Mouse (Mus musculus) heart, postnatal 0 days (tissue): ENCODE results near the gene Cyba. TPM values are rescaled to one million over a fixed set of nuclear protein-coding genes. Genes with fewer than 3 reads are reported as not detected.

Source experiments
- ATAC-seq: fragments of 200-750 bp; cut with Nextera tagmentation; 2 replicates; pipeline ENCODE4 v1.8.0; 2017; ENCODE audit warnings: low read depth, moderate number of reproducible peaks, moderate library complexity; ENCODE audit not compliant: insufficient read depth
- DNase-seq: peaks from one replicate; pipeline ENCODE4 v3.0.0-alpha.2; 2016; ENCODE audit warnings: low spot score
- H3K27ac ChIP-seq: fragments of 300-500 bp; sonication (generic); 2 replicates; pipeline ENCODE4 v1.5.1; 2014; ENCODE audit warnings: low read depth, mild to moderate bottlenecking
- H3K27me3 ChIP-seq: fragments of 300-500 bp; sonication (generic); 2 replicates; pipeline ENCODE4 v1.6.1; 2014; ENCODE audit warnings: low read length, mixed read lengths; ENCODE audit not compliant: control insufficient read depth, insufficient read depth
- H3K36me3 ChIP-seq: fragments of 300-500 bp; sonication (generic); replicated peaks from 2 replicates; pipeline ENCODE4 v1.6.1; 2014; ENCODE audit warnings: low read length, mixed read lengths; ENCODE audit not compliant: control insufficient read depth, insufficient read depth
- H3K4me1 ChIP-seq: fragments of 300-500 bp; sonication (generic); 2 replicates; pipeline ENCODE4 v1.6.1; 2014; ENCODE audit warnings: antibody characterized with exemption; ENCODE audit not compliant: control insufficient read depth, insufficient read depth
- H3K4me2 ChIP-seq: fragments of 300-500 bp; sonication (generic); 2 replicates; pipeline ENCODE4 v1.6.1; 2014; ENCODE audit warnings: low read depth, mild to moderate bottlenecking, low read length, moderate library complexity
- H3K4me3 ChIP-seq: fragments of 300-500 bp; sonication (generic); 2 replicates; pipeline ENCODE4 v1.5.1; 2014; ENCODE audit warnings: low read depth, low read length
- H3K9ac ChIP-seq: fragments of 300-500 bp; sonication (generic); replicated peaks from 2 replicates; pipeline ENCODE4 v1.6.1; 2014; ENCODE audit warnings: low read depth, low read length, mixed read lengths
- H3K9me3 ChIP-seq: fragments of 300-500 bp; sonication (generic); replicated peaks from 2 replicates; pipeline ENCODE4 v1.6.1; 2016; ENCODE audit warnings: low read length; ENCODE audit not compliant: control insufficient read depth
- CTCF ChIP-seq: IDR thresholded peaks from 2 replicates; pipeline ENCODE4 v1.5.1; 2016; ENCODE audit warnings: antibody characterized with exemption, control low read depth, low read depth
- EP300 ChIP-seq: IDR thresholded peaks from 2 replicates; pipeline ENCODE4 v1.6.1; 2016; ENCODE audit warnings: antibody characterized with exemption, low read depth
- WGBS: fragments of 180-500 bp; shearing (Covaris S2); extraction: QIAGEN DNeasy Blood & Tissue Kit; methylation state at CpG from one replicate; pipeline ENCODE4 v1.1.7; 2014; 5-methylcytosine and 5-hydroxymethylcytosine counted together
- polyA plus RNA-seq: library from polyadenylated mRNA; unstranded; fragments of >200 nt; fragmentation: Nextera tagmentation; extraction: Ambion mirVana; gene quantifications from 2 replicates; pipeline ENCODE4 v1.2.1, GENCODE M21; 2015
- total RNA-seq: library from RNA; depleted of rRNA; stranded (reverse); fragments of >200 nt; gene quantifications from 2 replicates; pipeline ENCODE4 v1.2.3, GENCODE M21; 2014; ENCODE audit warnings: low replicate concordance

The Cyba gene
- total and polyA plus RNA-seq, 2 experiments from 2014 or later: 159 to 162 TPM

DNA sequence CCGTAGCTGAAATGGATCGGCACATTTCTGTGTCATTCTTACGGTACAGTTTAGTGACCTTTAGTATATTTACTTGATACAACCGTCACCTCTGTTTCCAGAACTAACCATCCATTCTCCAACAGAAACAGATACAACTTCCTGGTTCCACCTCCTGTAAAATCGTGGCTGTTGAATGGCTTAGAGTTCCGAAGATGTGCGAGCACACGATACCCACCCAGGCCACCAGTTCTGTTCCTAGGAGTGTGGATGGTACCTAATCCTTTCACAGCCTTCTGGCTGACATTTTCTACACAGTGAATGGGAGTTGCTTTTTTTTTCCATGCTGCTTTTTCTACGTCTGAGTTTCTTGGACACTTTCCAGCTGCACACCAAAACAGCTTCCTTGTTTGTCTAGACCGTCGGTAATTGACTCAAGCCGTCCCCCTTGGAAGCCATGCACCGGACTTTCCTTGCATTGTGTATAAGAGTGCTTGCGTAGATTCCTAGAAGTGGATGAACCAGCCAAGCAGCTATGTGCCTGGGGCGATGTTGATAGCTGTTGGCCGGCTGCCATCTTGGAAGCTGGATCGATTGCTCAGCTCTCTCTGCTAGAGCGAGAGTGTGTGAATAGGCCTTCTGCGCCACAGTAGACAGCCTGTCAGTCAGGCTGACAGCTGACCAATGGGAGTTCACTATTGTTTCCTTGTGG, 11.5 kb upstream of the Cyba start:
- Histone ChIP-seq H3K27ac (peak overlapping the region; percentile 89), H3K27me3 (no peaks in the 10 kb centered on the region), H3K36me3 (no peaks in the 10 kb centered on the region), H3K4me3 (peak overlapping the region; percentile 61), H3K9me3 (no peaks in the 10 kb centered on the region), H3K9ac (peak overlapping the region; percentile 58), H3K4me1 (peaks cover 7% of the 10 kb centered on the region), H3K4me2 (peak overlapping the region; percentile 91)
- WGBS: 2% methylated on average over 19 of the region's 19 CpGs
- DNase-seq (peak; percentile 84), ATAC-seq (peak; percentile 45)
- TF ChIP-seq CTCF (no peak), EP300 (no peak)

DNA sequence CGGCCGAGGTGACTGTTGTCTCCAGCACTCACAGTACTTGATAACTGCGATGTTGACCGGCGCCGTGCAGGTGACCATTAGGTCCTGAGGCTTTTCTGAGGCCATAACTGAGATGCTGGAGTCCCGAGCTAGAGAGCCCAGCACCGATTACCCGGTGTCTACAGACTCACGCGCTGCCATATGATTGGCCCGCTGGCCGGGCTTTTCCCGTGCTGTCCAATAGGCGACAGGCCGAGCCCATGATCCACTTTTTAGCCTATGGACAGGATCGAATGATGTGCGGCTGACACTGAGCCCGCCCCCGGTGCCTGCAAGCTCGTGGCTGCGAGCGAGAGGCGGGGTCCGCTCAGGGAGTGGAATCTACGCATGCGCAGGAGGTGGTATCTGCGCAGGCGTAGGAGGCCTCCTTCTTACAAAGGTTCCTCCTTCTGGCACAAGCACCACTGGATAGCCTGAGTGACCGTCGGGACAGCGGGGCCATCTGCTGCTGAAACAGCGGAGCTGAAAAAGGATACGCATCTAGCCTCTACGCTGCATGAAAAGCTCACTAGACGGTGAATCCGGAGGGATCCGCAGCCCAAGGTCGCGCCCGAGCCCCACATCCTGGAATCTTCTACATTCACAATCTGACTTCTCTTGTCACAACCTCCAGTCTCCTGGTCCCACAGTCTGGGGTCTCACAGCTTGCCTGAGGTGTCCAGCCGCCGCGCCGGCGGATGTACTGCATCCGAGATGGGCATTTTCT, 10.7 kb upstream of the Cyba start, which contains the start of gene Mvd:
Gene Mvd, minus strand, starts transcription at position 161 of the 745 bp plus-strand sequence.
- peak within 1 kb of the TSS; percentile 91 for H3K4me2 ChIP-seq
- no peaks in the 10 kb centered on the region; the same call in 1 of the 2 replicates for H3K36me3 ChIP-seq
- peaks cover 7% of the 10 kb centered on the region for H3K4me1 ChIP-seq
- H3K4me3 ChIP-seq: peak within 1 kb of the TSS; percentile 61
- H3K27me3 ChIP-seq: no peaks in the 10 kb centered on the region
- H3K27ac ChIP-seq: peak within 1 kb of the TSS; percentile 89
- no peaks in the 10 kb centered on the region for H3K9me3 ChIP-seq
- DNase-seq (peak; percentile 99), ATAC-seq (peak; percentile 95)
- WGBS: 0% methylated on average over 47 of the region's 47 CpGs
- TF ChIP-seq EP300: 0 out of 2 replicates have a peak, but pooled peaks have one; percentile 43
- peak; percentile 52 for TF ChIP-seq CTCF
- peak within 1 kb of the TSS; percentile 65 for H3K9ac ChIP-seq

DNA sequence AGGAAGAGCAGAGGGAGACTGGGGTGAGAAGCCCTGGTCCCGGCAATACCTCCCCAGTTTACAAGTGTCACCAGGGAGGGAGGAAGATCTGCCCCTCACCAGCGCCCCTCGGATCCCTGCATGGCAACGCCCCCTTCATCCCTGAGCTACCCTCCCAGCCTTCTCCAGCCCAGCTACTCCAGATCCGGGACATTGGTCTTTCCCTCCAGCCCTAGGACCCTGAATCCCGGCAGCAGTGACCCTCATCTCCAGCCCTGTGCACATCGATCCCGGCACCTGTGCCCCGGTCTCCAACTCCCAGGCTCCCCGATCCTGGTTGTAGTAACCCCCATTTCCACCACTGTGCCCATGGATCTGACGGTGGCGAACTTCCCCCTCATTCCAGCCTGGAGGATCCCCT, 10.1 kb upstream of the Cyba start:
- H3K27me3 ChIP-seq: no peaks in the 10 kb centered on the region
- H3K27ac ChIP-seq: peak overlapping the region; percentile 16; the same call in 1 of the 2 replicates
- peak overlapping the region; percentile 61 for H3K4me3 ChIP-seq
- no peak for TF ChIP-seq CTCF
- TF ChIP-seq EP300: no peak
- WGBS: 0% methylated on average over 12 of the region's 12 CpGs
- H3K9me3 ChIP-seq: no peaks in the 10 kb centered on the region
- no peaks in the 10 kb centered on the region; the same call in 1 of the 2 replicates for H3K36me3 ChIP-seq
- DNase-seq (no peak), ATAC-seq (no peak)
- peak overlapping the region; percentile 91 for H3K4me2 ChIP-seq
- H3K4me1 ChIP-seq: peaks cover 7% of the 10 kb centered on the region
- H3K9ac ChIP-seq: peak overlapping the region; percentile 65

DNA sequence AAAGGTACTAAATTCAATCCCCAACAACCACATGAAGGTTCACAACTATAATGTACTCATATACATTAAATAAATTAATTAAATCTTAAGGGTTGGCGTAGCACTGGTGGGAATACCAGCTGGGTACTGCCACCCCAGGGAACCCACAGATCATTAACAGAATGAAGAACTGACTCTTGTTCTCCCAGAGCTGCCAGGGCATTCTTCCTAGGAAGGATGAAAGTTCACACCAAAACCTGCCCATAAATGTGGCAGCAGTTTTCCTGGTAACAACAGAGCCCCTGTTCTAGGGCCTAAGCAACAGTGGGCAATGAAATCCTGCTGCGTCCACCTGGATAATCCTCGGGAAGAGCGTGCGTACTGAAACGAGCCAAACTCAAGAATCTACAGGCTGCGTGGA, 9.6 kb upstream of the Cyba start:
- no peaks in the 10 kb centered on the region for H3K27me3 ChIP-seq
- WGBS: 25% methylated on average over 7 of the region's 7 CpGs
- H3K9ac ChIP-seq: peak overlapping the region; percentile 65
- H3K36me3 ChIP-seq: no peaks in the 10 kb centered on the region; the same call in 1 of the 2 replicates
- DNase-seq (no peak), ATAC-seq (no peak)
- TF ChIP-seq CTCF: no peak
- no peak for TF ChIP-seq EP300
- peak overlapping the region; percentile 61 for H3K4me3 ChIP-seq
- H3K9me3 ChIP-seq: no peaks in the 10 kb centered on the region
- no peak overlapping the region for H3K27ac ChIP-seq
- H3K4me1 ChIP-seq: peaks cover 7% of the 10 kb centered on the region
- H3K4me2 ChIP-seq: peak overlapping the region; percentile 91

DNA sequence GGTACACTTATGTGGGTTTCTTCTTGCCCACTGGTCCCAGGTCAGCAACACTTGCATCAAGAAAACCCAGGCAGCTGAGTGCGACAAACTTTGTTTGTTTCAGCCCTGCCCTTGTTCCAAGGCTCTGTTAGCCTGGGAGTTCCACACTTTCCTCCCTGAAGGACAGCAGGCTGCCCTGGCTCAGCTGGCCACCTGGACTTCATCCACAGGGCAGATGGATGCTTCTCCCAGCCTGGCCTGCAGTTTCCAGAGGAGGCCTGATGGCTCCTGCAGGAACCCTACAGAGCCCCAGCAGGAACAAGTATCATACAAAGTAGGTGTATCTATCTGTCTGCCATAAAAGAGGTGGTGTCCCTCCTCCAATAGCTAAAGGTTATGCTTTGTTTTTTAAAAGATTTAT, 8.6 kb upstream of the Cyba start:
- H3K27ac ChIP-seq: no peak overlapping the region
- H3K9me3 ChIP-seq: no peaks in the 10 kb centered on the region
- WGBS: 92% methylated on average over 1 of the region's 1 CpGs
- peaks cover 7% of the 10 kb centered on the region for H3K4me1 ChIP-seq
- no peak overlapping the region for H3K9ac ChIP-seq
- no peak for TF ChIP-seq CTCF
- no peak for TF ChIP-seq EP300
- H3K4me3 ChIP-seq: no peak overlapping the region
- H3K4me2 ChIP-seq: no peak overlapping the region
- ATAC-seq (no peak), DNase-seq (no peak)
- no peaks in the 10 kb centered on the region; the same call in 1 of the 2 replicates for H3K36me3 ChIP-seq
- no peaks in the 10 kb centered on the region for H3K27me3 ChIP-seq
